Mouse (Mus musculus) thymus, adult 2 months (tissue): ENCODE data around the gene Zfp385a.

Experiments
- CTCF ChIP-seq: fragments of 200-500 bp; IDR thresholded peaks from 2 replicates; pipeline ENCODE4 v1.5.1; 2012; ENCODE audit warnings: mild to moderate bottlenecking, control low read depth, low read length, moderate library complexity, borderline replicate concordance; ENCODE audit not compliant: control insufficient read depth, poor library complexity, insufficient read depth; ENCODE audit errors: extremely low read depth
- POLR2A ChIP-seq: fragments of 200-500 bp; IDR thresholded peaks from 2 replicates; pipeline ENCODE4 v1.6.1; 2012; ENCODE audit warnings: mild to moderate bottlenecking, low read length, control low read depth, moderate library complexity; ENCODE audit not compliant: control insufficient read depth, poor library complexity, insufficient read depth; ENCODE audit errors: extremely low read depth

DNA sequence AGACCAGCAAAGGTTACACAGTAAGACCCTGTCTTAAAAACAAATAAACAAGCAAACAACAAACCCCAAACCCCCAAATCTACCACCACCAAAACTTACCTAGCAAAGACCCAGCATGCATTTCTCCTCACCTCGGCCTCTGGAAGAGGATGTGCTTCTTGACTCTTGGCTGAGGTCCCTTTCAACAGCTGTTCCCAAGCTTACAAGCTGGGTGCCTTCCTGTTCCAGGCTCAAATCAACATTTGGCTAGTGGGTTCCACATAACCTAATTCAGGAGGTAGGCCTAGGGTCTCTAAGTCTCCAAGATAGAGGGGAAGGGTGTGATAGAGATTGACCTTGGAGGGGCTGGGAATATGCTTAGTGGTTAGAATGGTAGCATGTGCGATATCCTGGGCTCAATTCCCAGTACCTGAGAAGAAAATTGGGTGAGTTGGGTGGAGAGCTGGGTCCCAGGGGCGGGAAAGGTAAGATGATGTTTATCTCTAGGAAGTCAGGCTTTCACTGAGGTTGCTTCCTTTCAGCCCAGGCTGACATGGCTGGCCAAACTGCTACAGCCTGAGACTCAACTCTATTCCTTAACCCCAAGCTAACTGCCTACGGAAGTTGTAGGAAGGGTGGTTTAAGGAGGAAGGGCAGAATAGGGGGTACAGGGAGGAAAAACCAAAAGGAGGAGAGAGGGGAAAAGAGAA, 35.4 kb upstream of the Zfp385a start:
- TF ChIP-seq CTCF: no peak
- TF ChIP-seq POLR2A: no peak
